Mouse (Mus musculus) MN1 (cell line): ENCODE results near the gene Olfr1135.

Experiments used
- DNase-seq: peaks from one replicate; pipeline ENCODE4 v3.0.0-alpha.2; 2016; ENCODE audit warnings: low spot score

Gene Olfr1135

DNA sequence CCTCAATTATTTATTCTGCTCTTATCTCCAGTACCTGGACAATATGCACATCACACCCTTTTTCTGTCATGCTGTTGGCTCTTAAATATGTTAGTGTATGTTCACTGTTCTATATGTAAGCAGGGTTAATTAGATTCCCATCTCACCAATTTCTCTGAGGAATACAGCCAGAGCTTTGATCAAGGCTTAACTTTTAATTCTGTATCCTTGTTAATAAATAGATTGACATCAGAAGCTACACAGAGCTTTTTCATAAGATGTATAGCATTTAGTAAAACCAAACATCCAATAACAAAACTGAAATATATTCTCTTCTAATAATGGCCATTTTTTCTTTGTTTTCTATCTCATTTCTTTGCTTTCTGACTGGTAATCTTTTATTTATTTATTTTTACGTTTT, at the start of gene Olfr1135:
TSS of gene Olfr1135 (minus strand) at position 101 of the 400 bp plus-strand sequence.
- no peak for DNase-seq

GRCm38 (mm10) chr2:87713079-87713478, 39.6 kb upstream of the Olfr1135 start, which contains the start of gene Olfr1137:
Gene Olfr1137, minus strand, starts transcription at chr2:87713179.
- DNase-seq, result no peak

- DNase-seq, result no peak
These were observed 20.4 kb upstream of the Olfr1135 start, which contains the start of gene Olfr1136 for GRCm38 (mm10) chr2:87693847-87694246. Gene Olfr1136, minus strand, starts transcription at chr2:87693947.

DNA sequence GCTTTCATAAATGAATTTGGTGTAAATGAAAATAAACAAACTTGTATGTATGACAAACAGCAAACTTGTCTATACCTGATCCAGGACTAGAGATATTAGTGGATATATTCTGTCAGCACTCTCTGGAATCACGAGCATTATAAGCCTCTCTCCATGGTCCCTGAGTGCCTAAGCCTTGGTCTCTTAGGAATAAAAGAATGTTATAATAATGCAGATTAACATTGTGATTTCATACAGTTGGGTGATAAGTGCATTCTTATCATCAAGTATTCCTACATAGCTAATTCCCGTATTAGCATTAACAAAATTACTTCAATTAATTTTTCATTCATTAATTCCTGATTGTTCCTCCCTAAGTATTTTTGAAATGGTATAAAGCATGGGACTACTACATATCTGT, 15.1 kb downstream of the Olfr1135 start, which contains the start of gene Olfr1134:
TSS of gene Olfr1134 (minus strand) at position 101 of the 400 bp plus-strand sequence.
- DNase-seq, result no peak

DNA sequence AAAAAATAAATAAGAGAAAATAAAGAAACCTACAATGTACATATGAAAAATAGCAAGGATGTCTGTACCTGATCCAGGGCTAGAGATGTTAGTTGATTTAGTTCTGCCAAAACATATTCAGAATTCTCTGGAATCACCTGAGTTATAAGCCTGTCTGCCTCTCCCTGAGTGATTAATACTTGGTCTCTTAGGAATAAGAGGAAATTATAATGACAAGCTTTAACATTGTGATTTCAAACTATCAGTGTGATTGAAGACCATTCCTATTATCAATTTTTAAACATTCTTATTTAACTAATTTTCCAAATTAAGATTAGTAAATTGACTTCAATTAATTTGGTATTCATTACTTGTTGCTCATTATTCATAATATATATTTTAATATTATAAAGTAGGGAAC, 26.2 kb downstream of the Olfr1135 start, which contains the start of gene Olfr1133:
TSS of gene Olfr1133 (minus strand) at position 101 of the 400 bp plus-strand sequence.
- DNase-seq, result no peak

- DNase-seq, result no peak
These were observed 31.0 kb downstream of the Olfr1135 start for GRCm38 (mm10) chr2:87642441-87642840.

DNA sequence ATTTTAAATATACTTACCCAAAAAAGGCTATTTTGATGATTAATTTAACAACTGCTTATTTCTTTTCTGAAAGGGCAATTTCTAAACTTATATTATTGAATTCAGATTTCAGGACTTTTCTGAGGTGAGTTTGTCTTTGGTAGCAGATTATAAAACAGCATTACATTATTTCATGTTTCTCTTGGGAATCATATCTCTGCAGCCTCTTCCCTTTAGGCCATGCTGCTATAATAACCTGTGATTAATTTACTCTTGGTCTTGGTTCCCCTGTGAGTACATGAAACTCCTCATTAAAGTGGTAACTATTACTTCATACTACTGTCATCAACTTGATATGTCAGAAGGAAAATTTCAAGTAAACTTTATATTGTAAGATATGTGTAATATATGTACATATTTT, 36.0 kb downstream of the Olfr1135 start, which contains the start of gene Olfr1132:
TSS of gene Olfr1132 (minus strand) at position 101 of the 400 bp plus-strand sequence.
- no peak for DNase-seq

GRCm38 (mm10) chr2:87626804-87627203, 46.7 kb downstream of the Olfr1135 start, which contains the start of gene Olfr1131:
Gene Olfr1131, plus strand, starts transcription at chr2:87627104.
- DNase-seq, result no peak
